Mouse (Mus musculus): ENCODE data around the gene Fchsd2. TPM values are rescaled to one million over a fixed set of nuclear protein-coding genes. Genes with fewer than 3 reads are reported as not detected.

Gene Fchsd2
- polyA plus RNA-seq, 1 experiment: 14.7 TPM

DNA sequence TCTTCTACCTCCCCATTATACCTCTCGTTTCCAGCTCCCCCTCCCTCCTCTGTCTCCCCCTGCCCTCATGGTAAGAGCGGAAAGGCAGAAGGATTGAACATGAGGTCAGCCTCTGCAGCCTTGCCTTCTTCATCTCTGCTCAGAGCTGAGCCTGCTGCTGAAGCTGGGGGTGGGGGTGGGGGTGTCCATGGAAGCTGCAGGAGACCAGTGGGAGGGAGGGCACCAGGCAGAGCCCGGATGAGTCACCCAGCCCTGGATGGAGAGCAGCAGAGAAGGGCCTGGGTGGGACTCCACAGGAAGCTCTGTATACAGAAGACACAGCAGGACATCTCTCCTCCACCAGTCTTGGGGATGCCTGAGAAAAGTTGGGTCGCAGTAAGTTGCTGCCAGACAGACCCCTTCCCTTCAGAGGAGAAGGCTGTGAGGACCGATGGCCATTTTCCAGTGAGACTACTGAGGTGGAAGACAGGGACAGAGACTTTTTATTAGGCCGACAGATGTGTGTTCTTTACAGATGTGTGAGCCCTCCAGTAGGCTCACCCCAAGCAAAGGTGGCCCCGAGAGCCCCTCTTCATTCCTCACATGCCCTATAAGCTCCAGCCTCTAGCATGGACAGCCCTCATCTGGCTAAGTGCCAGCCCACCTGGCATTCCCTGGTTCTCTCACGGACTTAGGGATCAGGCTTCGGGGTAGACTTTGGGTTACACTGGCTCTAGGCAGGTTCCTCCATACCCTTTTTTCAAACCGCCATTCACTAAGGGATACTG, 237.6 kb downstream of the Fchsd2 start:
- TF ChIP-seq POLR2A (IDR thresholded peaks at IDR 0.05; ENCODE audit: borderline replicate concordance, extremely low read depth, low read depth, low read length): no peak
- no peak for TF ChIP-seq CTCF (IDR thresholded peaks at IDR 0.05; ENCODE audit: insufficient read depth, low read length)
- WGBS: 73% methylated on average over 10 of the region's 10 CpGs
- DNase-seq: no peak
- Histone ChIP-seq H3K4me3 (replicated peaks; ENCODE audit: extremely low read depth, low read depth, low read length) (no peak overlapping the region), H3K4me1 (ENCODE audit: control insufficient read depth, insufficient read depth, low read length) (peaks cover 3% of the 10 kb centered on the region; the same call in 1 of the 2 replicates)

DNA sequence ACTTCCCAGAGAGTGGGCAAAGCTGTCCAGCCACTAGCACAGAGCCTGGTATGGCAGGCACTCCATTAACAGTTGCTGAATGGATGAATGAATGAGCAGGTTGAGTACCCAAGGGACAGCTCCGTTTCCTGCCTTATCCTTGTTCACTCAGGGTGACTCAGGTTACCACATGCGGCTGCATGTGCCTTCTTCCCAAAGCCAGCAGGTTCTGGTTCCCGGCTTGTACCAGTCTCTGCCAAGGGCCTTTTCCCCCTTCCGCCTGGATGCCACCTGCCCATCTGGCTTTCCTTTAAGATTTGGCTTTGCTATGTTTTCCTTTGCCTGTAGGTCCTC, 238.1 kb downstream of the Fchsd2 start:
- WGBS: 87% methylated on average over 4 of the region's 4 CpGs
- peaks cover 3% of the 10 kb centered on the region; the same call in 1 of the 2 replicates for H3K4me1 ChIP-seq (ENCODE audit: control insufficient read depth, insufficient read depth, low read length)
- TF ChIP-seq POLR2A (IDR thresholded peaks at IDR 0.05; ENCODE audit: borderline replicate concordance, extremely low read depth, low read depth, low read length) (no peak), CTCF (IDR thresholded peaks at IDR 0.05; ENCODE audit: insufficient read depth, low read length) (no peak)
- DNase-seq: no peak
- H3K4me3 ChIP-seq (replicated peaks; ENCODE audit: extremely low read depth, low read depth, low read length): no peak overlapping the region

DNA sequence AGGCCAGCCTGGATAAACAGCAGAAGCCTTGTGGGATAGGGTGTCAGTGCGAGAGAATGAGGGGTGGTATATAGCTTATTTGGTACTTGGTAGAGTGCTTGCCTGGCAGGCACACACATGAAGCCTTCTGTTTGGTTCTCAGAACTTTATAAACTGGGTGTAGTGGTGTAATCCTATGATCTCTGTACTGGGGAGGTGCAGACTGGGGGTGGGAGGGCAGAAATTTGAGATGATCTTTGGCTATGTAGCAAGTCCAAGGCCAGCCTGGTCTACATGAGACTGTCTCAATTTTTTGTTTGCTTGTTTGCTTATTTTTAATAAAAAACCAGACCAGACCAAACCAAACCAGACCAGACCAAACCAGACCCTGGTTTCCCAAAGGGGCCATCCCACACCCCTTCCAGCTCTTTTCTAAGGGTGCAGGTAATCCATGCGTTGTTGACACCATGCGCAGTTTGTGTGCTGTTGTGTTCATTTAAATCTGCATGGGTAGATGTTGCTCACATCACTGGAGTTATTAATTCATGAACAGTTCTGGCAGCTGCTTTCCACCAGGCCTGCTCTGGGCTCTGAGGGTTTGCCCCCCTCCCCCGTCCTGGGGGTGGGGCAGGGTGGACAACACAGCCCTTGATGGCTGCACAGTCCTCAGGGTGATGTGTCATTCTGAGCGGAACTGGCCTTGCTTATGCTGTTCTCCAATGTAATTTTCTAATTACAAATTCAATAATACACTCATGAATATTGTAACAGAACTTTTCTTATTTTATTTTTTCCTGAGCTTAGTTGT, 239.6 kb downstream of the Fchsd2 start:
- Histone ChIP-seq H3K4me1 (ENCODE audit: control insufficient read depth, insufficient read depth, low read length) (0 out of 2 replicates have a peak, but pooled peaks cover 3% of the 10 kb centered on the region), H3K4me3 (replicated peaks; ENCODE audit: extremely low read depth, low read depth, low read length) (no peak overlapping the region)
- TF ChIP-seq POLR2A (IDR thresholded peaks at IDR 0.05; ENCODE audit: borderline replicate concordance, extremely low read depth, low read depth, low read length): no peak
- no peak for TF ChIP-seq CTCF (IDR thresholded peaks at IDR 0.05; ENCODE audit: insufficient read depth, low read length)
- no peak for DNase-seq
- WGBS: 93% methylated on average over 5 of the region's 5 CpGs

Other genes with a start within 250 kb of the Fchsd2 start
- 13.1 and 20.0 TPM in 2 replicates for gene Relt, start 229.4 kb upstream of the Fchsd2 start, polyA plus RNA-seq (2012; rRNA removed)
- gene Arhgef17, start 160.8 kb upstream of the Fchsd2 start, polyA plus RNA-seq (2012; rRNA removed): 56.6 and 59.0 TPM in 2 replicates
- 59.1 and 61.6 TPM in 2 replicates for gene P2ry6, start 118.2 kb upstream of the Fchsd2 start, polyA plus RNA-seq (2012; rRNA removed)
- 25.0 and 25.2 TPM in 2 replicates for gene P2ry2, start 80.0 kb upstream of the Fchsd2 start, polyA plus RNA-seq (2012; rRNA removed)
- 23.3 and 28.5 TPM in 2 replicates for gene Atg16l2, start 209.4 kb downstream of the Fchsd2 start, polyA plus RNA-seq (2012; rRNA removed)
- gene Stard10, start 224.2 kb downstream of the Fchsd2 start, polyA plus RNA-seq (2012; rRNA removed): 104 and 107 TPM in 2 replicates